Mouse (Mus musculus): ENCODE measurements around the gene Kcnn4.

Gene Kcnn4

DNA sequence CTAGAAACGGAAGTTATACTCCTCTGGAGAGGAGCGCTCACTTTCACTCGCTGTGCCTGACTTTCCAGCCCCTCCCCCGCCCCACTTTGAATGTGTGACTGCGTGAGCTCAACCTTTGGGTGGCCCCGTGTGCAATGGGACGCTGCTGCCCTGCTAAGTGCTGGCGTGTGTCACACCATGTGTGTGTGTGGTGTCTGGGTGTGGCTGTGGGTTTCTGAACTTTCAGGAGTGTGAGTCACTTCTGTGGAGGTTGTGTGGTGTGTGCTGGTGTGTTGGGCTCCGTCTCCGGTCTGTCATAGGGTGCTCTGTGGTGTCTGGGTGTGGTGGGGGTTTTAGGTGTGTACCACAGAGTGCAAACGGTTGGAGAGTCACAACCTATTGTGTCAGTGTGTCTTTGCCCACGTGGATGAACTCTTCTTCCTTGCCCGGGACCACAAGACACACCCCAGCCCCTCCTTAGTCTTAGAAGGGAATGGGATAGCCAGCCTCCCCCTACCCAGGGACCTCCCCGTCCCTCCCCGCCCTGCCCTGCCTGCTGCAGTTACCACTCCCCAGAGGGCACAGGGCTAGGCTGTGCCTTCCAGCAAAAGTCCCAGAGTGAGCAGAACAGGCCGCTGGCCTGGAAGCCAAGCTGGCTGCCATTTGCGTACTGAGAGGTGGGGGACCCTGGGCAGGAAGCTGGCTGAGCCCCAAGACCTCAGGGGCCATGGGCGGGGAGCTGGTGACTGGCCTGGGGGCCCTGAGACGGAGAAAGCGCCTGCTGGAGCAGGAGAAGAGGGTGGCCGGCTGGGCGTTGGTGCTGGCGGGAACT is at the start of gene Kcnn4:
Gene Kcnn4, plus strand, starts transcription at position 533 of the 811 bp plus-strand sequence.
- no peak for DNase-seq (ENCODE audit: low read depth, low spot score)

DNA sequence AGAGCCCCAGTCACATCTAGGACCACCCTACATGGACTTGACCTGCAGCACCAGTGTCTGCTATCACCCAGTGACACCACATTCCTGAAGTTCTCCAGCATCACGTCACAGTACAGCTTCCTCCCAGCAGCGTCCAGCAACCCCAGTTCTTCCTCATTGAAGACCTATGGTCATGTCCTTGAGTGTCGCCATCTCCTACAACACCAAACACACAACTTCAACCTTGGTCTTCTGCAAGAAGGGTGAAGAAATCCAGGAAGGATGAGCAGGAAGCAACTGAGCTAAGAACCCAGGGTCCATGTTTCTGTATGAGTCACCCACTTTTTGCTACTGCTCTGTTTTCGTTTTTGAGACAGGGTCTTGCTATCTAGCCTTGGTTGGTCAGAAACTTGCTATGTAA is 47.5 kb upstream of the Kcnn4 start:
- no peak for DNase-seq (ENCODE audit: low read depth, low spot score)

DNA sequence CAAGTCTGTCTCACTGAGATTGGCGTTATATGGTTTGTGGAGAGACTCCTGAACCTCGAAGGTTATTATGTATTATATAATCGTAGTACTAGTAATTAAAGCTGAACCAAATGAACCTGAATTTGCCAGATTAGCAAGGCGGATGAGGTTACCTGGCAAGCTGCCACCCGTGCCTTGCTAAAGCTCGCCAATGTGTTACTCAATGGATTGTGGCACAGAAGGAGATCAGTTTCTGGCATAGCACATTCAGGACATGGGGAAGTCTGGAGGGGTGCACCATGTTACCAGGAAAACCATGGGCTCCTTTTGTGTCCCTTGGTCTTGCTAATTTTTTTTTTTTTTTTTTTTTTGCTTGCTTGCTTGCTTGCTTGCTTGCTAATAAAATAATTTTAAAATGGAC is 44.9 kb upstream of the Kcnn4 start:
- no peak for DNase-seq (ENCODE audit: low read depth, low spot score)

DNA sequence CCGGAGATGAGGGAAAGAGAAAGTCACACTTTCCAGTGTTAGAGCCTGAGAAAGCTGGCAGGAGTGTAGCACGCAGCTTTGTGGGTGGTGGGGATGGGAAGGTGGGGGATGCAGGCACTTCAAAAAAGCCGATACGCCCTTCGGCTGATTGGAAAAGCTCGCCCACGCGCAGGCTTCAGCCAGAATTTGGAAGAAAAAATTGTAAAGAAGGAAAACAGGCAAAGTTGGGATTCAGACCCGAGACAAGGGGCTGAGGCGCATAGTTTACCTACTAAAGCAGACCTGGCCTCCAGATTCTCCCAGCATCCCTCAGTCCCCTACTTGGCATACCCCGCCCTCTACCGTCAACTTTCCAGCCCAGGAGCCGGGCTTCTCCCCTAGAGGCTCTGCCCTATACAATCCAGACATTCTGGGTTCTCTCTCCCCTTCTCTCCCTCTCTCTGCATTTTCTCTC is 44.4 kb upstream of the Kcnn4 start:
- no peak for DNase-seq (ENCODE audit: low read depth, low spot score)

DNA sequence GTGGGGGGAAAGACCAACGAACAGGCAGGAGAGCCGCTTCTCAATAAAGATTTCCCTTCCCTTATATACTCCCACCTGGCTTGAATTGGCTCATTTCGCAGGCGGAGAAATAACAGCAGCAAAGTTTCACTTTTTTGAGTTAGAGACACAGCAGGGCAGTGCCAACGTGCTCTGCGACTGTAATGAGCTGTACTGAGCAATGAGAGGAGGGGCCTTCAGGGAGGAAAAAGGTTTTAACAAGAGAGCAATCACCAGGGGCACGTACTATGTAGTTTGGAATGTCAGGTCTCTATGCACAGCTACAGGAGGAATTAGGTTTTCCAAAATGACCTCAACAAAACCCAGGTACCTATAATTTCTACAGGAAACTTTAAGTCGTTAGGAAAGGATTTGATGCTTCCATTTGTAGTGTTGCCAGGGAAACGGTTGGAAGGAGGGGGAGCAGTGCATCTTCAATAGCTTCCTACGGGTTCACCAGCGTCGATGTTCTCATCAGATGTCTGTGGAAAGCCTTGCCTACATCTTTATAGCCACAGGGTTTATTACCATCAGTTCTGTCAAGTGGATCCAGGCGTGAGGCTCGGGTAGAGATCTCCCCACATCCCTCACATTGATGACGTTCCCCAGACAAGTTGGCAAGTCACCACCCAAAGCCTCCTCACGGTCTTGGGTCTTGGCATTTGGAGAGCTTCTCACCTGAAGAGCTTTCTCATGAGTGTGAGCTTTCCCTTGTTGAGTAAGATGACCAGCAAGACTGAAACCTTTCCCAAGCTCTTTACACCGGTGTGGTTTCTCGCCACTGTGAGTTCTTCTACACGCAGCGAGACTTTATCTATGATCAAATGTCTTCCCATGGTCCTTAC is 43.6 kb upstream of the Kcnn4 start:
- no peak for DNase-seq (ENCODE audit: low read depth, low spot score)

DNA sequence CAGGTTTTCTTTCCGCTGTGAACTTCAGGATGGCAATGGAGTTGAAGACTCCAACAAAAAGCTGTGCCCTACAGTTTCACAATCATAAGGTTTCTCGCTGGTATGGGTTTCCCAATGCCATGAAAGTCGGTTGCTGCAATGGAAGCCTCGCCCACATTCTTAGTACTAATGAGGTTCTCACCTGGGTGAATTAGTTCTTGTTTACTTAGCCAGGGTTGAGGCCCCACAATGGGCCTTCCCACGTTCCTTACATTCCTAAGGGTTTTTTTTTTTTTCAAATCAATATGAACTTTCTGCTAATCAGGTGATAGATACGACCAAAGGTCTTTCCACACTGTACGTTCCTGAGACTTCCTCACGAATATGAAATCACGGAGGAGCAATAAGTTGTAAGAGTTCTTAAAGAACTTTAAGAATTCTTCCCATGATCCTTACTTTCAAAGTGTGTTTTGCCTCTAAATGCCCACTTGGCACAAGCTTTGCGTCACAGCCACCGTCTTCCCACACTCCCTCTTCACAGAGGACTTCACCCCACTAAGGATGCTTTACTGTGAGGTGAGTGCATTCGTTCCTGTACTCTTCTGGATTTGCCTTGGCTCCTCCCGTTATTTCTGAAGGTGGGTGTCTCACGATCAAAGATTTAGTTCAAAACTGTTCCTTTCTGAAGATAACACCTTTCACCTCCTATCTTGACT is 42.6 kb upstream of the Kcnn4 start:
- DNase-seq (ENCODE audit: low read depth, low spot score): no peak

DNA sequence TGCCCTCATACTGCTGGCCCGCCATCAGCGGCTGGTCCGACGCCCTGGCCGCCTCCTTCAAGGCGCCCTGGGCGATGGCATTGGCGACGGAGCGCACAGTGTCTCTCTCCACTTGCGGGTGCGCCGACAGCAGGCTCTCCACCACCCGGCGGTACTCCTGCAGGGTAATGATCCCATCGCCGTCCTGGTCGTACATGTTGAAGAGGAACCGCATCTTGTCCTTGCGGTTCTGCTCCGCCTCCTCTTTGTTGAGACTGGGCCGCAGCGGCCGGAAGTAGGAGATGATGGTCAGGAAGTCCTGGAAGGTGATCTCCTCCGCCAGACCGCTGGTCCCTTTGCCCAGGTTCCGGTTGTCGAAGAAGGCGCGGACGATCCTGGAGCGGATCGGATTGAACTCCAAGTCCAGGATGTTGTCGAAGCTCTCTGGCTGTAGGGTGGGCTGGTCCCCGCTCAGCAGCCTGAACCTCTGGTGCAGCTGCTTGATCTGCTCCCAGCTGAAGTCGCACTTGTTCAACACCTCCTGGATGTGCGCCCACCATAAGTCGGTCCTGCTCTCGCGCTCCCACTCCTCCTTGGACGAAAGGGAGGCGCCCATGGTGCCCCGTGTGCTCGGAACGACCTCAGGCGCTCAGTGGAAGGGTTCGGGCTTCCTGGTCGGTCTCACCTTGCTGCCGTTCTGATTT is 36.6 kb upstream of the Kcnn4 start, which contains the start of gene Tescl:
Gene Tescl, minus strand, starts transcription at position 633 of the 683 bp plus-strand sequence.
- DNase-seq (ENCODE audit: low read depth, low spot score): no peak

DNA sequence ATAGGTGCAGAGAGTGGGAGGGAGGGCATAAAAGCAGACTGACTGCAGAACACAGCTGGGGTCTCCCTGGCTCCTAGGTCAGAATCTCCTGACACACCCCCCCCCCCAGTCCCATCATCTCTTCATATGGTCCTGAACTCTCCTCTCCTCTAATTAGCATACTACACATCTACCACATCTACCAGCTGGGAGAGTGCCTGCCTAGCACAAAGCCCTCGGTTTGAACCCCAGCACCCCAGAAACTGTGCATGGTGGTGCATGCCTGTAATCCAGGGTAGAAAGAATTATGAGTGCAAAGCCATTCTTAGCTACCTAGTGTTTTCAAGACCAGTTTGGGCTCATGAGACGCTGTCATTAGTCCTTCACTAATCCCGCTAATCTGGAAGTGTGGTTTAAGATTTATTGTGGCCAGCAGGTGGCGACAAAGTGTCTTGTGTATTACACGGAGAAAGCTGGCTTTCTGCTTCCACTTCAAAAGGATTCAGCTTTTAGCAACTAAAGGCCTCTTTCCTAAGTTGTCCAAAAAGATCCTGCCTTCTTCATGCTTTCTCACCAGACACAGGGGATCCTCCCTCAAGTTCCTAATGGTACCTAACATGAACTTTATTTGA is 34.3 kb upstream of the Kcnn4 start:
- DNase-seq (ENCODE audit: low read depth, low spot score): peak; percentile 84

DNA sequence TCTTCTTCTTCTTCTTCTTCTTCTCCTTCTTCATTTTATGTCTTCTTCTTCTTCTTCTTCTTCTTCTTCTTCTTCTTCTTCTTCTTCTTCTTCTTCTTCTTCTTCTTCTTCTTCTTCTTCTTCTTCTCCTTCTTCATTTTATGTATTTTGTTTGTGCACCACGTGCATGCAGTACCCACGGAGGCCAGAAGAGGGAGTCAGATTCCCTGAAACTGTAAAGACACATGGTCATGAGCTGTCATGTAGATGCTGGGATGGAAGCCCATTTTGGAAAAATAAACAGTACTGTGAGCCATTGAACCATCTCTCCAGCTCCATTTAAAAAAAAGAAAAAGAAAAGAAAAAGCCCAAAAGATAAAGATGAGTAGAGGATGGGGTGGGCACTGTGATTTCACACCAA is 31.8 kb upstream of the Kcnn4 start:
- DNase-seq (ENCODE audit: low read depth, low spot score): no peak

DNA sequence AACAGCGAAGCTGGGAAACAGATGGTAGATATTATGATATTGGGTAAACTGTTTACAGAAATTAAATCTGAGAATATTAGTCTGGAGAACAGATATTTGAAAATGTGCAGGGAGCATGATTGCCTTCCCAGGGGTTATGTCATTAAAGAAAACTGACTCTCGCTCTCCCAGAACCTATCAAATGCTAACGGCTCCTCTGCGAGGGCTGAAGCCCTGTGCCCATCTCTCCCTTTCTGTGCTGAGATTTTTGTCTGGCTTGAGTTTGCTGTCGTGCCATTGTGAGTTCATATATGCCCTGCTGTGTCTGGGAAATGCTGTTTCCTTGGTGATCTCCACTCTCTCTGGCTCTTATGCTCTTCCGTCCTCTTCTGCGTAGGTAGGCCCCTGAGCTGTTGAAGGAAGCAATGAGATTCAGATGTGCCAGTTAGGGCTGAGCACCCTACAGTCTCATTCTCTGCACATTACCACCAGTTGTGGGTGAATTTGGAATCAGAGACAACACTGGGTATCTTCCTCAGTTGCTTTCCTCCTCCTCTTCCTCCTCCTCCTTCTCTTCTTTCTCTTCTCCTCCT is 26.3 kb upstream of the Kcnn4 start:
- DNase-seq (ENCODE audit: low read depth, low spot score): no peak

DNA sequence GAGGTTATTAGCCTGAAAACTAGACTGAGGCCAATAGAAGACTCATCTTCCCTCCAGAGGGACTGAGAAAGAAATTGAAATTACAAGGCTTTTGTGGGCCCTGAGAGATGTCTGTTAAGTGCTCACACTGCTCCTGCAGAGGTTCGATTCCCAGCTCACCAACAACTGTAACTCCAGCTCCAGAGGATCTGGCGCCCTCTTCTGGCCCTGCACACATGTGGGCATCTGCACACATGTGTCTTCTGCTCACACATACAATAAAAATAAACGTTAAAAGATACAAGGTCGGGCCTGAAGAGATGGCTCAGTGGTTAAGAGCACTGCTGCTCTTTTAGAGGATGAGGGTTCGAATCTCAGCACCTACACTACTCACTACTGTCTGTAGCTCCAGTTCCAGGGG is 23.6 kb upstream of the Kcnn4 start:
- no peak for DNase-seq (ENCODE audit: low read depth, low spot score)

DNA sequence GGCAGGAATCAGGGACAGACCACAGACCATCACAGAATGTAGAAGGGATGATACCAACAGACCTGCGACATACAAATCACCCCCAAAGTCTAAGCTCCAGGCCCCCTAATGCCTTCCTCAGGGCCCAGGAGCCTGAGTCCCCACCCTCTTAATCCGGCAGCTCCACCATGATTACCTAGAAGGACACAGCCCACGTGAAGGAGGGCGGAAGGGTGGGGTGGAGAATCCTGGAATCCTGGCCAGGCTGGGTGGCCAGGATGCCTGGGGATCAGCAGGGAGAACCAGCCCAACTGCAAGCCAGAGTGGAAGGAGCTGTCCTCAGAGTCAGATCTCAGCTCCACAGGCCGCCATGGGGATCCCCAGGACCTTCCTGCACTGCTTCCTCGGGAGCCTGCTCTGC is 21.2 kb upstream of the Kcnn4 start, which contains the start of gene Lypd5:
Gene Lypd5, plus strand, starts transcription at position 301 of the 400 bp plus-strand sequence.
- no peak for DNase-seq (ENCODE audit: low read depth, low spot score)

DNA sequence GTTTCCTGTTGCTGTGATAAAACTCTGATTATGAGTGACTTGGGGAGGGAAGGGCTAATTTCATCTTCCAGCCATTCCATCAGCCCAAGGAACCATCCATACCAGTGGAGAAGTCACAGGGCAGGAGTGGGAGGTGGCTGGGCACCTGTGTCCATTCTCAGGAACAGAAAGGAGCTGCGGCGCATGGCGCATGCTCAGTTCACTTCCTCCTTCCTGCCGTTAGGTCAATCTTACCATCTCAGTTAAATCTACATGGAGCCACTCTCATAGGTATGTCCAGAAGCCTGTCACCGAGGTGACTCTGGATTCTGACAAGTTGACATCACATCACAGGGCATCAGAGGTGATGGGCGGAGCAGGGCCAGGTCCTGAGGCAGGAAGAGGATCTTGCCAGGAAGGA is 14.4 kb upstream of the Kcnn4 start:
- no peak for DNase-seq (ENCODE audit: low read depth, low spot score)

DNA sequence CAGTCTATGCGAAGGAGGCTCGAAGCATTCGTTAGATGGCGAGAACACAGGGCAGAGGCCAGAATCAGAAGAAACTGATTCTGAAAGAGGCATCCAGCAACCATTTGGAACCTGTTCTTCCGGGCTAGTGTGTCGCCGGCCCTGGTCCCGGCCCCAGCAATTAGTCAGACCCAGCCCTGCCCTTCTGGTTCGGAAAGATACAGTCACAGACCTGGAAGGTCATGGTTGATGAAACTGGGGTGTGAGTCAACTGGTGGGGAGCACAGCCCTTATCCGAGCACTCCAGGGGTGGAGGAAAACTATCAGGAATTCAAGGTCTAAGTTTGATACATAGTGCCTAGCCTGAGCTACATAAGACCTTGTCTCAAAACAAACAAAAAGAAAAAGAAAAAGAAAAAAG is 14.0 kb upstream of the Kcnn4 start:
- no peak for DNase-seq (ENCODE audit: low read depth, low spot score)

DNA sequence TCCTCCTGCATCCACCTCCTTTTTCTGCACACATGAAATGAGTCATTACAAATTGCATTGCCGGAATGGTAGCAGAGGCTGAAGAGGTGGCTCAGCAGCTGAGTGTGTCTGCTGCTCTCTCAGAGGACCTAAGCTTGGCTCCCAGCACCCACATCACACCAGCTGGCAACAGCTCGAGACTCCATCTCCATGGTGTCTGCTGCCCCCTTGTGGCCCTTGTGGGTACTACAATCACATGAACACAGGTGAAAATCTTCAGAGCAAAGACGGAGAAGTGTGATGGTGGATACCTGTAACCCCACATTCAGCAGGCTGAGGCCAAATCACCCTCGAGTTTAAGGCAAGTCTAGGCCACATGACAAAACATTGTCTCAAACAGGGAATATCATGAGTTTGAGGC is 12.2 kb upstream of the Kcnn4 start:
- no peak for DNase-seq (ENCODE audit: low read depth, low spot score)

DNA sequence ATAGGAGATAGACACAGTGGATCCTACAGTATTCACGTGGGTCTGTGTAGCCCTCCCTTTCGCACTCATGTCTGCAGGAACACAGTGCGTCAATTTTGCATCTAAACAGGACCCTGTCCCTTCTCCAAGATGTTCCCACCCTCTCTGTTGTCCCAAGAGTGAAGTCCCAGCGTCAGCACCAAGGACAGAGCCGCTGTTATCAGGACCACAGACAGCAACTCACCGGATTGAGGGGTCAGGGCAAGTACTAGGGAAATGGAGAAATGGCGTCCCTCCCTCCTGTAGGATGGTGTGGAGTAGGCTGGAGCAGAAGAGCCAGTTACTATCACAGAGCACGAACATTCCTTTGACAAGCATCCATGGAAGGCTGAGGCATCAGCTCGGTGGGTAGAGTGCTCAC is 10.8 kb upstream of the Kcnn4 start:
- DNase-seq (ENCODE audit: low read depth, low spot score): no peak

DNA sequence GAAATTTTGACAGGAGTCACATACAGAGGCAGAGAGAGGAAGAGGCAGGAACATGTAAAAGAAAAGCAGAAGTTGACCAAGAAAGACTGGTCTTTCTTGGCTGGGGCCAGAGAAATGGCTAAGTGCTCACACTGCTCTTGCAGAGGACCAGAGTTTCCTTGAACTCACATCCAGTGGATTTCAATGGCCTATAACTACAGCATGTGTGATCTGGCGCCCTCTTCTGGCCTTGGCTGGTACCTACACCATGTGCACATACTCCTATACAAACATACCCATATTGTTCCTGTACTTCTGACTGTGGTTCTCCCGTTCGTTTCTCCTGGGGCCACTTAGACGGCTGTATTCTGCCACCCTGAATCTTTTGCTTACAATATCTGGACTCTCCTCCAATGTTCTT is 9.1 kb upstream of the Kcnn4 start:
- no peak for DNase-seq (ENCODE audit: low read depth, low spot score)

DNA sequence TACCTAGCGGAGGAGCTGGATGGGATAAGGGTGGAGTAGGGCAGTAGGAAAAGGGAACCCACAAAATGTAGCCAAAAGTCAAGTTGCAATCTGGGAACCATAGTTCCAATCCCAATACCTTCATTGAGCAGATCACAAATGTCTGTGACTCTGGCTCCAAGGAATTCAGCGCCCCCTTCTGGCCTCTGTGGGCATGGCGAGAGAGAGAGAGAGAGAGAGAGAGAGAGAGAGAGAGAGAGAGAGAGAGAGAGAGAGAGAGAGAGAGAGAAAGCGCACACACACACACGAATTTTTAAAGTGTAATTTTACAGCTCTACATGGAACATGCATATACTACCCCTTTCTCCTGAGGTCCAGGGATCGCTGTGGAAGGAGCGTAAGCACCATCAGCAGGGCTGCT is 6.8 kb upstream of the Kcnn4 start:
- peak; percentile 50 for DNase-seq (ENCODE audit: low read depth, low spot score)

DNA sequence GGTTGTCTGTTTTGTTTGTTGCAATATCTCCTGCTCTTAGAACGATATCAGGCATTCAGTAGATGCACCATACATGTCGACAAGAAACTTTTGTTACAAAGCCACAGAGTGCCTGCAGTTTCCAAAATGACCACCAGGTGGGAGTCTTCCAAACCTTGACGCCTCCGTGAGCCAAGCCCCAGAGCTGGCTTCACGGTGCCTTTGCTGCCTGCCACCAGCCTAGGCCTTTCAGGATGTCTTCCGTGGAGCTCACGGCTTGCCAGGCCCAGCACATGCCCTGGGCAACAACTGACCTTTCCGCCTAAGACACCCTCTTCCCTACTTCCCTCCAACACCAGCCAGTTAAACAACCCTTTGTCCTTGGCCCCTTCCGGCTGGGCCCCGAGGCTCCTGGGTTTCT is 5.2 kb upstream of the Kcnn4 start:
- peak; percentile 75 for DNase-seq (ENCODE audit: low read depth, low spot score)

DNA sequence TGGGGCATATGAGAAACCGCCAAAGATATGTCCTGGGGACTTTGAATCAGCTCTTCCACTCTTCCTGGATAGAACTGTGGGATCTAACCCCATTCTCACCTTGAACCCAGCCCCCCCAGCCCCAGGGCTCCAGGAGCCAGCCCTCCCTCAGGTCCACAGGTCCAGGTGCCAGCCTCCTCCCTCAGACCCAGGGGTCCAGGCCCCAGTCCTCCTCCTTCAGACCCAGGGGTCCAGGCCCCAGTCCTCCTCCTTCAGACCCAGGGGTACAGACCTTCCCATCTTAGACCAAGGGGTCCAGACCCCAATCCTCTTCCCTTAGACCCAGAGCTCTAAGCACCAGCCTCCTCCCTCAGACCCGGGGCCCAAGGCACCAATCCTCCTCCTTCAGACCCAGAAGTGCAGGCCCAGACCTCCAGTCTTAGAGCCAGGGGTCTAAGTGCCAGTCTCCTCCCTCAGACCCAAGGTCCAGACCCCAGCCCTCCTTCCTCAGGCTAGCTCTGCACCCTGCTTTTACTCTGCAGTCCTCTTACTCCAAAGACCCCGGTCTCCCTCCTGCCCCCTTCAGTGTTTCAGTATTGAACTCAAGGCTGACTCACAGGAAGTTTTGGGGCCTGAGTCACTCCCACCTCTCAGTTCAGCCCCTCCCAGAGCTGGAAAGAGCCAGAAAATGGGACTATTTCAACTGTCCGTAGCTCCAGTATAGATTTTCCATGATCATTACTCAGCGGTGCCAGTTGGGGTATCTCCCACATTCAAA is 4.6 kb upstream of the Kcnn4 start:
- DNase-seq (ENCODE audit: low read depth, low spot score): no peak

All from retina, postnatal 7 days (tissue).